Mouse (Mus musculus): Measurements from ENCODE around the gene Lrrfip2.

DNA sequence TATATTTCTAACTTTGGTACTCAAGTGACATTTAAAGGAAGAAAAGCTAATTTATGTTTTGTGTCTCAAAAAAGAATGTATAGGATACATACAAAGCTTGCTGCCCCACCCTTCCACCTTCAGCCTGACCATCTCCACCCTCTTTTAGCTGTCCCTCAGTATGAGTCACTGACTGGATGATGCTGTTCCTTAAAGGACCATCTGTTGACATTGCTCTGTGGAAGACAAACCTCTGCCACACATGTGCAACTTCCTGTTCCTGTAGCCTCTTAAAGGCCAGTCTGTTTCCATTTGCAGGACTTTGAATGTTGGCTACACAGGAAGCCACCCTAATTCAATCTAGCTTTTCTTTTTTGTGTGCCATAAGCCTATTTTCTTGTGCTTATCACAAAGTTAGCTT lies 99.0 kb downstream of the Lrrfip2 start:
- TF ChIP-seq CTCF (IDR thresholded peaks at IDR 0.05; ENCODE audit: low read depth, low read length) (no peak), POLR2A (IDR thresholded peaks at IDR 0.05; ENCODE audit: extremely low read depth, insufficient read depth, low read length) (no peak)

All from liver, adult 2 months (tissue).